Mouse (Mus musculus) small intestine, adult 2 months (tissue): ENCODE data around the gene Hpse2.

Experiments used
- CTCF ChIP-seq: fragments of 200-500 bp; IDR thresholded peaks from 2 replicates; pipeline ENCODE4 v1.5.1; 2012; ENCODE audit warnings: low read depth, mild to moderate bottlenecking, control low read depth, inconsistent platforms, low read length, moderate library complexity, mixed read lengths; ENCODE audit not compliant: insufficient replicate concordance, insufficient read length; ENCODE audit errors: extremely low read depth
- POLR2A ChIP-seq: fragments of 200-500 bp; IDR thresholded peaks from 2 replicates; pipeline ENCODE4 v1.6.1; 2012; ENCODE audit warnings: low read depth, mild to moderate bottlenecking, control low read depth, inconsistent platforms, low read length, moderate library complexity

- TF ChIP-seq CTCF: no peak
- TF ChIP-seq POLR2A: no peak
Measured at GRCm38 (mm10) chr19:42986315-42986701, 401.8 kb downstream of the Hpse2 start.
